Mouse (Mus musculus): ENCODE measurements around the gene Pogk. TPM values are rescaled to one million over a fixed set of nuclear protein-coding genes. Genes with fewer than 3 reads are reported as not detected.

The Pogk gene
- polyA plus RNA-seq, 1 experiment, result 2.7 TPM

DNA sequence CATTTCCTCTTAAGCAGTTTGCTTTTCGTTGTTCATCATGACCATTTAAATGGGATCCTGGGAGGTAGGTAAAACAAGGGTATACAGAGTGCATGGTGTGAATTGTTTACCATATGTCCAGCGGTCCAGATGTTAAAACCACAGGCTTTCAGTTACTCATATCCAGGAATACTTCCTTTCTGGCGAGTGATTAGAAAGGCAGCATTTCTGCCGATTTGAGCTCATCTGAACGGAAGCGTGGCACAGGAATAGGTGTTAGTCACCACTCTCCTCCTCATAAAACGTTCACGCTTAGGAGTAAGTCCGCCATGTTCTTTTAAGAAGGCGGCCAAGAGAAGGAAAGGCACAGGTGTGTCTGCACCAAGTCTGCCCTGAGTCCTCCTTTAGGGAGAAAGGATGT is 28.3 kb downstream of the Pogk start:
- Histone ChIP-seq H3K4me1 (ENCODE audit: control insufficient read depth, insufficient read depth, insufficient read length) (no peaks in the 10 kb centered on the region; the same call in 1 of the 2 replicates), H3K4me3 (ENCODE audit: extremely low read depth, insufficient read depth, insufficient read length) (no peak overlapping the region), H3K27me3 (ENCODE audit: control insufficient read depth, insufficient read depth, low read length) (no peaks in the 10 kb centered on the region), H3K27ac (ENCODE audit: insufficient read depth, low read length) (no peak overlapping the region), H3K36me3 (ENCODE audit: control insufficient read depth, insufficient read depth, low read length) (peaks cover 14% of the 10 kb centered on the region)
- TF ChIP-seq POLR2A (IDR thresholded peaks at IDR 0.05; ENCODE audit: low read depth, low read length), result no peak
- no peak for TF ChIP-seq CTCF (IDR thresholded peaks at IDR 0.05; ENCODE audit: extremely low read depth, insufficient read depth, insufficient read length, insufficient replicate concordance)
- no peak for DNase-seq (ENCODE audit: low read depth in 1 of 2, low spot score in 2 of 2)
- 59% methylated on average over 10 of the region's 10 CpGs for WGBS

DNA sequence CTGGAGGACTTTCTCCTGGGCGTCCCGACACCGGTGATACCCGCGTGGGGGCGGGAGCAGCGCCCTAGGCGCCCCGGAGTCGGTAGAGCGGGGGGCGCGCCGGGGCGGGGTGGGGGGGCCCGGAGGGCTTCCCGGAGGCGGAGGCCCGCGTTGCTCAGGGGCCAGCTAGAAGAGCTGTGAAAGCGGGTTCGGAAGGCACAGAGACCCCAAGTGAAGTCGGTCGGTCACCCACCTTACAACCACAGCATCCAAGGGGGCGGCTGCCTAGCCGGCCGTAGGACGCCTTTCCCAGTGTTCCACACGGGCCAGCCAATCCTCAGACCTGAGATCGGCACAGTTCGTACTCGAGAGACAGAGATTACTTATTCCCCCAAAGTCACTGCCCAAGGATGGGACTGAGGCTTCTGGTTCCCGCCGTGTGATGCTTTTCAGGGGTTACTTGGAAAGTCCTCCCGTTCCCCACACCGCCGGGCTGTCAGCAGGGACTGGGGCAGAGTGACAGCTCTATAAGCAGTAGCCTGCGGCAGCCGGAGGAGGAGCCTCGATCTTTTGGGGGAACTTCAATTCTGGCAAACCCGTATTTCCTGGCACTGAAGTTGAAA is 29.9 kb downstream of the Pogk start:
- peak; percentile 30 to 59 for DNase-seq (ENCODE audit: low read depth in 1 of 2, low spot score in 2 of 2)

DNA sequence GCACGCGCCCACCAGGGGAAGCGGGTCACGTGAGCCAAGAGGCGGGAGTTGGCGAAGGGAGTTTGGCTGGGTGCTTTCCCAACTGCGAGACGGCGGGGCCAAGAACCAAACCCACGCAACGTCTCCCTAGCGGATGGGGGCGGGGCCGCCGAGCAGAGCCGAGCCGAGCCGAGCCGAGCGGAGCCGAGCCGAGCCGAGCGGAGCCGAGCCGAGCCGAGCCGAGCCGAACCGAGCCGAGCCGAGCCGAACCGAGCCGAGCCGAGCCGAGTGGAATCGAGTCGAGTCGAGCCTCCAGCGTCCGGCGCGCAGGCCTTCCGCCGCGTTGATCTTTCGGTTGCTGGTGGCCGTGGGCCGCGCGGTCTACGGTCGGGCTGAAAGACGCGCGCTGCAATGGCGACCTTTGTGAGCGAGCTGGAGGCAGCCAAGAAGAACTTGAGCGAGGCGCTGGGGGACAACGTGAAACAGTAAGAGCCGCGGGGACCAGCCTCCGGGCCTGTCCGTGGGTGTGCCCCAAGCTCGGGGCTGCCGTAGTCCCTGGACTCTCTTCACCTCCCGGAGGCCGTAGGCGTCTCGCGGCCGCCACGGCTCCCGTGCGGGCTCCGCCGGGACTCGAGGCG is 30.5 kb downstream of the Pogk start, which contains the start of gene Tada1:
Gene Tada1 (plus strand): TSS at position 85 of the 617 bp plus-strand sequence.
- Histone ChIP-seq H3K27me3 (ENCODE audit: control insufficient read depth, insufficient read depth, low read length) (no peaks in the 10 kb centered on the region), H3K36me3 (ENCODE audit: control insufficient read depth, insufficient read depth, low read length) (peaks cover 7% of the 10 kb centered on the region), H3K27ac (ENCODE audit: insufficient read depth, low read length) (peak within 1 kb of the TSS; percentile 83), H3K4me3 (ENCODE audit: extremely low read depth, insufficient read depth, insufficient read length) (peak within 1 kb of the TSS; percentile 81), H3K4me1 (ENCODE audit: control insufficient read depth, insufficient read depth, insufficient read length) (no peaks in the 10 kb centered on the region; the same call in 1 of the 2 replicates)
- 0 out of 2 replicates have a peak, but pooled peaks have one; percentile 6 for TF ChIP-seq CTCF (IDR thresholded peaks at IDR 0.05; ENCODE audit: extremely low read depth, insufficient read depth, insufficient read length, insufficient replicate concordance)
- peak; percentile 25; the same call in 1 of the 2 replicates for TF ChIP-seq POLR2A (IDR thresholded peaks at IDR 0.05; ENCODE audit: low read depth, low read length)
- peak; percentile 67 to 84 for DNase-seq (ENCODE audit: low read depth in 1 of 2, low spot score in 2 of 2)
- WGBS, result under 1% methylated on average over 81 of the region's 81 CpGs

More for the DNA sequence above, 29.9 kb downstream of the Pogk start:
- Histone ChIP-seq H3K27ac (ENCODE audit: insufficient read depth, low read length) (peak overlapping the region; percentile 83), H3K36me3 (ENCODE audit: control insufficient read depth, insufficient read depth, low read length) (peaks cover 8% of the 10 kb centered on the region), H3K4me3 (ENCODE audit: extremely low read depth, insufficient read depth, insufficient read length) (peak overlapping the region; percentile 81), H3K4me1 (ENCODE audit: control insufficient read depth, insufficient read depth, insufficient read length) (no peaks in the 10 kb centered on the region; the same call in 1 of the 2 replicates), H3K27me3 (ENCODE audit: control insufficient read depth, insufficient read depth, low read length) (no peaks in the 10 kb centered on the region)
- TF ChIP-seq POLR2A (IDR thresholded peaks at IDR 0.05; ENCODE audit: low read depth, low read length), result peak; percentile 13
- no peak for TF ChIP-seq CTCF (IDR thresholded peaks at IDR 0.05; ENCODE audit: extremely low read depth, insufficient read depth, insufficient read length, insufficient replicate concordance)
- WGBS, result under 1% methylated on average over 41 of the region's 41 CpGs

DNA sequence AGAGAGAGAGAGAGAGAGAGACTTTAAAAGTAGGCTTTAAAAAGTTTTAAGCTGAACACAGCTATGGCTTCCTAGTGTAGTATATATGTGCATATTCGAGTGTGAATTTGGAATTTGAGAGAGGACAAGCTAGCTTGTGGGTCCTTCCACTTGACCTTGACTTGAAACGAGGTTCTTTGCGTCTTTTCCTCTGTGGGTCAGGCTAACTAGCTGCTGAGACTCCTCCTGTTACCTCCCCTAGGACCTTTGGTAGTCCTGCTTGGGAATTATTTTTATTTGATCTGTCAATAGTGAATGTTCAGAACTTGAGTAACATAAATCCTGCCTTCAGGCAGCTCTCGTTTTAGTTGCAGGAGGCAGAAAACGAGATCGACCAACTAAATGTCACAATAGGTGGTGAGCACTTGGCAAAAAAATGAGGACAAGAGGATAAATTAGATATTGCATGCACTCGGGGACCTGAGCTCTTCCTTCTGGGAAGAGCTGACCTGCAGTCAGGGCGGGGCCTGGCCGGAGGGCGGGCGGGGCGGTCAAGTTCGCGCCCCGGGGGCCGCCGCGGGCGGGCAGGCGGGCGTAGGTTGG is 31.1 kb downstream of the Pogk start:
- Histone ChIP-seq H3K27ac (ENCODE audit: insufficient read depth, low read length) (no peak overlapping the region), H3K27me3 (ENCODE audit: control insufficient read depth, insufficient read depth, low read length) (no peaks in the 10 kb centered on the region), H3K4me3 (ENCODE audit: extremely low read depth, insufficient read depth, insufficient read length) (peak overlapping the region; percentile 54), H3K4me1 (ENCODE audit: control insufficient read depth, insufficient read depth, insufficient read length) (no peaks in the 10 kb centered on the region; the same call in 1 of the 2 replicates), H3K36me3 (ENCODE audit: control insufficient read depth, insufficient read depth, low read length) (peaks cover 3% of the 10 kb centered on the region)
- TF ChIP-seq CTCF (IDR thresholded peaks at IDR 0.05; ENCODE audit: extremely low read depth, insufficient read depth, insufficient read length, insufficient replicate concordance), result no peak
- no peak for TF ChIP-seq POLR2A (IDR thresholded peaks at IDR 0.05; ENCODE audit: low read depth, low read length)
- 9% methylated on average over 21 of the region's 21 CpGs for WGBS
- no peak for DNase-seq (ENCODE audit: low read depth in 1 of 2, low spot score in 2 of 2)

DNA sequence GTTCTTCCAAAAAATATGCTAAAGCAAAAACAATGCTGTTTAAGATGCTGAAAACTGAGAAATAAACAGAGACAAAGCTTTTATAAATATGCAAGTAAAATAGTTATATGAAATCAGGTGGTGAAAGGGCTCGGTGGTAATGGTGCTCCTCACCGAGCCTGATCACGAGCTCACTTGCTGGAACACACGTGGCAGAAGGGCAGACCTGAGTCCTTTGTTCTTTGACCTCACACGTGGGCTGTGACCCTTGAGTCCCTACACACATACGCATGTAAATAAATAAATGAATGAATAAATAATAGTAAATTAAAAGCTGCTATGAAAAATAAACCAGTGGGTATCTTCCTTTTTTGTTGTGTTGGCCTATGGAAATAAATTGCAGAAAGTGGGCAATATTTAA is 32.5 kb downstream of the Pogk start:
- 93% methylated on average over 6 of the region's 6 CpGs for WGBS
- H3K4me1 ChIP-seq (ENCODE audit: control insufficient read depth, insufficient read depth, insufficient read length), result no peaks in the 10 kb centered on the region; the same call in 1 of the 2 replicates

DNA sequence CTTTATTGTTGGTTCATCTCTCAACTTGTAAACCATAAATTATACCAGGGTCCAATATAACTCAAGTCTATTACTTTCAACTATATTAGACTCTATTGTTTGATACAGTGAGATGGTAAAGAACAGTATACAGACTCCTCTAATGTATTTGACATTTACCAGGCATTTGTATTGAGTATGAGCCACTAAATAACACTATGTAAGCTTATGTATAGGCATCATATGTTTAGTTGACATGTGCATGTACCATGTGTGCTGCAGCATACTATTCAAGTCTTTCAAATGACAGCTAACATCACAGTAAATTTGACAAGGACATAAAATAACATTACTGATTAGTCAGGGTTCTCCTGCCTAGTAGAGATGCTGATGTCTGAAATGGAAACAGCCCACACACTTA is 46.5 kb downstream of the Pogk start:
- H3K27me3 ChIP-seq (ENCODE audit: control insufficient read depth, insufficient read depth, low read length), result no peaks in the 10 kb centered on the region; the same call in 1 of the 2 replicates
- TF ChIP-seq CTCF (IDR thresholded peaks at IDR 0.05; ENCODE audit: extremely low read depth, insufficient read depth, insufficient read length, insufficient replicate concordance) (no peak), POLR2A (IDR thresholded peaks at IDR 0.05; ENCODE audit: low read depth, low read length) (no peak)
- no peak overlapping the region for H3K4me3 ChIP-seq (ENCODE audit: extremely low read depth, insufficient read depth, insufficient read length)
- H3K4me1 ChIP-seq (ENCODE audit: control insufficient read depth, insufficient read depth, insufficient read length), result no peaks in the 10 kb centered on the region
- no peaks in the 10 kb centered on the region for H3K36me3 ChIP-seq (ENCODE audit: control insufficient read depth, insufficient read depth, low read length)
- DNase-seq (ENCODE audit: low read depth in 1 of 2, low spot score in 2 of 2), result no peak
- H3K27ac ChIP-seq (ENCODE audit: insufficient read depth, low read length), result no peak overlapping the region

More for the DNA sequence above, 32.5 kb downstream of the Pogk start:
- Histone ChIP-seq H3K27me3 (ENCODE audit: control insufficient read depth, insufficient read depth, low read length) (no peaks in the 10 kb centered on the region), H3K4me3 (ENCODE audit: extremely low read depth, insufficient read depth, insufficient read length) (no peak overlapping the region), H3K36me3 (ENCODE audit: control insufficient read depth, insufficient read depth, low read length) (no peaks in the 10 kb centered on the region), H3K27ac (ENCODE audit: insufficient read depth, low read length) (no peak overlapping the region)
- TF ChIP-seq CTCF (IDR thresholded peaks at IDR 0.05; ENCODE audit: extremely low read depth, insufficient read depth, insufficient read length, insufficient replicate concordance), result no peak
- TF ChIP-seq POLR2A (IDR thresholded peaks at IDR 0.05; ENCODE audit: low read depth, low read length), result no peak
- no peak for DNase-seq (ENCODE audit: low read depth in 1 of 2, low spot score in 2 of 2)

All from spleen, adult 2 months (tissue).